Mouse (Mus musculus) MEL (cell line): ENCODE data around the gene Srebf2.

ENCODE experiments used
- CTCF ChIP-seq, 3 experiments: IDR thresholded peaks in 2 of 3; conservative IDR thresholded peaks in 1 of 3; 2 replicates each; pipeline ENCODE4 v1.5.1; 2011 to 2012; ENCODE audit warnings: low read length in 3 of 3, low read depth in 2 of 3, mild to moderate bottlenecking in 2 of 3, improper control_type of control experiment in 1 of 3, inconsistent platforms in 1 of 3, mixed read lengths in 1 of 3, moderate library complexity in 1 of 3; ENCODE audit not compliant: control insufficient read depth in 1 of 3, insufficient read depth in 1 of 3, poor library complexity in 1 of 3, severe bottlenecking in 1 of 3
- EP300 ChIP-seq, 2 experiments: IDR thresholded peaks; 2 replicates each; pipeline ENCODE4 v1.6.1; 2011; ENCODE audit warnings: improper control_type of control experiment in 2 of 2, low read length in 2 of 2, low read depth in 1 of 2, mild to moderate bottlenecking in 1 of 2
- MAFK ChIP-seq: IDR thresholded peaks from 2 replicates; pipeline ENCODE4 v1.6.1; 2011; ENCODE audit warnings: low read depth, mild to moderate bottlenecking, low read length, improper control_type of control experiment, borderline replicate concordance
- MAX ChIP-seq: IDR thresholded peaks from 2 replicates; pipeline ENCODE4 v1.6.1; 2011; ENCODE audit warnings: low read length, improper control_type of control experiment
- NELFE ChIP-seq: IDR thresholded peaks from 2 replicates; pipeline ENCODE4 v1.6.1; 2011; ENCODE audit warnings: low read depth, low read length, improper control_type of control experiment
- POLR2A ChIP-seq, 2 experiments: IDR thresholded peaks; 2 replicates each; pipeline ENCODE4 v1.6.1; 2011 to 2012; ENCODE audit warnings: low read length in 2 of 2, mild to moderate bottlenecking in 2 of 2, control low read depth in 1 of 2, improper control_type of control experiment in 1 of 2, low read depth in 1 of 2, moderate library complexity in 1 of 2; ENCODE audit not compliant: control insufficient read depth in 1 of 2, insufficient read depth in 1 of 2, poor library complexity in 1 of 2
- RAD21 ChIP-seq: IDR thresholded peaks from 2 replicates; pipeline ENCODE4 v1.6.1; 2011; ENCODE audit warnings: mild to moderate bottlenecking, low read depth, low read length, improper control_type of control experiment
- UBTF ChIP-seq: IDR thresholded peaks from 2 replicates; pipeline ENCODE4 v1.6.1; 2012; ENCODE audit warnings: low read depth, mild to moderate bottlenecking, inconsistent platforms, low read length, improper control_type of control experiment, moderate library complexity, borderline replicate concordance; ENCODE audit not compliant: insufficient read depth
- ZC3H11A ChIP-seq: IDR thresholded peaks from 2 replicates; pipeline ENCODE4 v1.6.1; 2012; ENCODE audit warnings: low read depth, mild to moderate bottlenecking, inconsistent platforms, low read length, improper control_type of control experiment

DNA sequence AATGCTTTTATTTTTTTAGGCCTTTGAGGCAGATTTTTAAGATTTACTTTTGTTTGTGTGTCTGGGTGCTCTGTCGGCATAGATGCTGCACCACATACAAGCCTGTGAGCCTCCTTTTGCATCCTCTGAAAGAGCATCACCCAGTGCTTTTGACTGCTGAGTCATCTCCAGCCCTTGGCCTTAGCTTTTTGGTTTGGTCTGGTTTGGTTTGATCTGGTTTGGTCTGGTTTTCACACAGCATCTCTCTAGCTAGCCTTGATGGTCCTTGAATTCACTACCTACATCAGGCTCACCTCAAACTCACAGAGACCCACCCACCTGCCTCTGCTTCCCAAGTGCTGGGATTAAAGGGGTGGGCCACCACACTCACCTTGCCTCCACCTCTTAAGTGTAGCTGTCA is 40.9 kb downstream of the Srebf2 start:
- no peak for TF ChIP-seq RAD21
- TF ChIP-seq UBTF, result no peak
- no peak for TF ChIP-seq ZC3H11A
- no peak for TF ChIP-seq CTCF (IDR thresholded peaks at IDR 0.05 in 2 of 3, conservative IDR thresholded peaks at IDR 0.05 in 1 of 3; ENCODE audit: control insufficient read depth in 1 of 3, insufficient read depth in 1 of 3, low read depth in 2 of 3, low read length in 3 of 3, poor library complexity in 1 of 3, severe bottlenecking in 1 of 3)
- no peak for TF ChIP-seq POLR2A (IDR thresholded peaks at IDR 0.05; ENCODE audit: control insufficient read depth in 1 of 2, insufficient read depth in 1 of 2, low read depth in 1 of 2, low read length in 2 of 2, poor library complexity in 1 of 2)
- TF ChIP-seq EP300 (IDR thresholded peaks at IDR 0.05; ENCODE audit: low read depth in 1 of 2, low read length in 2 of 2), result no peak
- TF ChIP-seq MAFK, result no peak
- no peak for TF ChIP-seq NELFE
- TF ChIP-seq MAX, result no peak
